Mouse (Mus musculus): Measurements from ENCODE around the gene Scn1b. TPM values are rescaled to one million over a fixed set of nuclear protein-coding genes. Genes with fewer than 3 reads are reported as not detected.
A peak's percentile ranks its signal among the peaks of the same experiment; 100 is the strongest.

The Scn1b gene
- total and polyA plus RNA-seq, 3 experiments, result 31.8 to 41.9 (median 32.5) TPM

- no peak overlapping the region for H3K4me3 ChIP-seq
- WGBS, result 38% methylated on average over 5 of the region's 5 CpGs
- no peak overlapping the region for H3K9ac ChIP-seq (ENCODE audit: low read depth, low read length)
- H3K4me1 ChIP-seq (ENCODE audit: control insufficient read depth, insufficient read depth, low read length), result peaks cover 2% of the 10 kb centered on the region
- H3K36me3 ChIP-seq (ENCODE audit: control insufficient read depth, insufficient read depth, low read length), result no peaks in the 10 kb centered on the region
- TF ChIP-seq CTCF (IDR thresholded peaks at IDR 0.05), result peak; percentile 83
- TF ChIP-seq POLR2A (IDR thresholded peaks at IDR 0.05; ENCODE audit: insufficient read depth, low read depth, low read length), result no peak
- TF ChIP-seq EP300 (IDR thresholded peaks at IDR 0.05; ENCODE audit: insufficient read depth, low read depth, low read length), result no peak
- H3K79me2 ChIP-seq (replicated peaks; ENCODE audit: control insufficient read depth, insufficient read depth, low read length), result no peaks in the 10 kb centered on the region
- H3K27me3 ChIP-seq (ENCODE audit: control insufficient read depth, insufficient read depth, low read length), result no peaks in the 10 kb centered on the region
- no peak for DNase-seq
- intact Hi-C loops (cut with DNase I), result loop anchor here (2.0 kb wide), 1 partner anchor 19 kb away; no protein-coding TSS in a partner anchor
- H3K27ac ChIP-seq, result no peak overlapping the region
Measured at GRCm38 (mm10) chr7:31077885-31078445, 48.8 kb downstream of the Scn1b start.

GRCm38 (mm10) chr7:31077470-31077869 is 49.3 kb downstream of the Scn1b start:
- DNase-seq, result no peak
- H3K79me2 ChIP-seq (replicated peaks; ENCODE audit: control insufficient read depth, insufficient read depth, low read length), result no peaks in the 10 kb centered on the region
- TF ChIP-seq CTCF (IDR thresholded peaks at IDR 0.05), result no peak
- no peak for TF ChIP-seq POLR2A (IDR thresholded peaks at IDR 0.05; ENCODE audit: insufficient read depth, low read depth, low read length)
- TF ChIP-seq EP300 (IDR thresholded peaks at IDR 0.05; ENCODE audit: insufficient read depth, low read depth, low read length), result no peak
- no peak overlapping the region for H3K4me3 ChIP-seq
- H3K4me1 ChIP-seq (ENCODE audit: control insufficient read depth, insufficient read depth, low read length), result no peaks in the 10 kb centered on the region
- H3K9ac ChIP-seq (ENCODE audit: low read depth, low read length), result no peak overlapping the region
- no peak overlapping the region for H3K27ac ChIP-seq
- 68% methylated on average over 6 of the region's 6 CpGs for WGBS
- H3K27me3 ChIP-seq (ENCODE audit: control insufficient read depth, insufficient read depth, low read length), result no peaks in the 10 kb centered on the region
- intact Hi-C loops (cut with DNase I), result no loop called here
- H3K36me3 ChIP-seq (ENCODE audit: control insufficient read depth, insufficient read depth, low read length), result no peaks in the 10 kb centered on the region

- DNase-seq, result no peak
- H3K79me2 ChIP-seq (replicated peaks; ENCODE audit: control insufficient read depth, insufficient read depth, low read length), result no peaks in the 10 kb centered on the region
- no peak within 1 kb of the TSS for H3K9ac ChIP-seq (ENCODE audit: low read depth, low read length)
- H3K27me3 ChIP-seq (ENCODE audit: control insufficient read depth, insufficient read depth, low read length), result no peaks in the 10 kb centered on the region
- no peak for TF ChIP-seq POLR2A (IDR thresholded peaks at IDR 0.05; ENCODE audit: insufficient read depth, low read depth, low read length)
- TF ChIP-seq EP300 (IDR thresholded peaks at IDR 0.05; ENCODE audit: insufficient read depth, low read depth, low read length), result no peak
- intact Hi-C loops (cut with DNase I), result no loop called here
- 63% methylated on average over 5 of the region's 5 CpGs for WGBS
- no peaks in the 10 kb centered on the region for H3K4me1 ChIP-seq (ENCODE audit: control insufficient read depth, insufficient read depth, low read length)
- no peak within 1 kb of the TSS for H3K4me3 ChIP-seq
- no peaks in the 10 kb centered on the region for H3K36me3 ChIP-seq (ENCODE audit: control insufficient read depth, insufficient read depth, low read length)
- no peak within 1 kb of the TSS for H3K27ac ChIP-seq
Measured at GRCm38 (mm10) chr7:31076492-31076891, 50.3 kb downstream of the Scn1b start, which contains the start of gene Fxyd3. TSS of gene Fxyd3 (minus strand) at chr7:31076704.

- Histone ChIP-seq H3K79me2 (replicated peaks; ENCODE audit: control insufficient read depth, insufficient read depth, low read length) (no peaks in the 10 kb centered on the region), H3K27ac (no peak overlapping the region), H3K9ac (ENCODE audit: low read depth, low read length) (no peak overlapping the region), H3K4me3 (no peak overlapping the region), H3K27me3 (ENCODE audit: control insufficient read depth, insufficient read depth, low read length) (no peaks in the 10 kb centered on the region), H3K4me1 (ENCODE audit: control insufficient read depth, insufficient read depth, low read length) (no peaks in the 10 kb centered on the region), H3K36me3 (ENCODE audit: control insufficient read depth, insufficient read depth, low read length) (no peaks in the 10 kb centered on the region)
- DNase-seq, result no peak
- intact Hi-C loops (cut with DNase I), result no loop called here
- TF ChIP-seq POLR2A (IDR thresholded peaks at IDR 0.05; ENCODE audit: insufficient read depth, low read depth, low read length) (no peak), CTCF (IDR thresholded peaks at IDR 0.05) (no peak), EP300 (IDR thresholded peaks at IDR 0.05; ENCODE audit: insufficient read depth, low read depth, low read length) (no peak)
- WGBS, result 57% methylated on average over 5 of the region's 5 CpGs
Measured at GRCm38 (mm10) chr7:31074713-31075069, 52.1 kb downstream of the Scn1b start.

- H3K4me3 ChIP-seq, result no peak overlapping the region
- no peaks in the 10 kb centered on the region for H3K4me1 ChIP-seq (ENCODE audit: control insufficient read depth, insufficient read depth, low read length)
- H3K27me3 ChIP-seq (ENCODE audit: control insufficient read depth, insufficient read depth, low read length), result no peaks in the 10 kb centered on the region
- DNase-seq, result peak in 1 of 2 experiments; percentile 56
- TF ChIP-seq CTCF (IDR thresholded peaks at IDR 0.05) (no peak), POLR2A (IDR thresholded peaks at IDR 0.05; ENCODE audit: insufficient read depth, low read depth, low read length) (no peak), EP300 (IDR thresholded peaks at IDR 0.05; ENCODE audit: insufficient read depth, low read depth, low read length) (no peak)
- H3K27ac ChIP-seq, result no peak overlapping the region
- H3K36me3 ChIP-seq (ENCODE audit: control insufficient read depth, insufficient read depth, low read length), result no peaks in the 10 kb centered on the region
- no peaks in the 10 kb centered on the region for H3K79me2 ChIP-seq (replicated peaks; ENCODE audit: control insufficient read depth, insufficient read depth, low read length)
- intact Hi-C loops (cut with DNase I), result no loop called here
- no peak overlapping the region for H3K9ac ChIP-seq (ENCODE audit: low read depth, low read length)
- WGBS, result 41% methylated on average over 7 of the region's 7 CpGs
Measured at GRCm38 (mm10) chr7:31074061-31074712, 52.6 kb downstream of the Scn1b start.

- H3K9ac ChIP-seq (ENCODE audit: low read depth, low read length), result no peak overlapping the region
- no peak overlapping the region for H3K4me3 ChIP-seq
- H3K36me3 ChIP-seq (ENCODE audit: control insufficient read depth, insufficient read depth, low read length), result no peaks in the 10 kb centered on the region
- DNase-seq, result no peak
- intact Hi-C loops (cut with DNase I), result no loop called here
- no peak for TF ChIP-seq POLR2A (IDR thresholded peaks at IDR 0.05; ENCODE audit: insufficient read depth, low read depth, low read length)
- no peak for TF ChIP-seq EP300 (IDR thresholded peaks at IDR 0.05; ENCODE audit: insufficient read depth, low read depth, low read length)
- no peak for TF ChIP-seq CTCF (IDR thresholded peaks at IDR 0.05)
- no peak overlapping the region for H3K27ac ChIP-seq
- no peaks in the 10 kb centered on the region for H3K79me2 ChIP-seq (replicated peaks; ENCODE audit: control insufficient read depth, insufficient read depth, low read length)
- H3K4me1 ChIP-seq (ENCODE audit: control insufficient read depth, insufficient read depth, low read length), result no peaks in the 10 kb centered on the region
- no peaks in the 10 kb centered on the region for H3K27me3 ChIP-seq (ENCODE audit: control insufficient read depth, insufficient read depth, low read length)
Measured at GRCm38 (mm10) chr7:31073546-31073945, 53.3 kb downstream of the Scn1b start.
